Mouse (Mus musculus) ZHBTc4 (cell line): ENCODE results near the gene D630003M21Rik.
A peak's percentile ranks its signal among the peaks of the same experiment; 100 is the strongest.

Source experiments
- DNase-seq: peaks from one replicate; pipeline ENCODE4 v3.0.0-alpha.2; 2011; ENCODE audit warnings: low read depth, low spot score

The D630003M21Rik gene

GRCm38 (mm10) chr2:158166628-158167027 lies 62.4 kb downstream of the D630003M21Rik start:
- no peak for DNase-seq

GRCm38 (mm10) chr2:158165776-158166175 lies 63.2 kb downstream of the D630003M21Rik start:
- no peak for DNase-seq

- DNase-seq: no peak
Observed at GRCm38 (mm10) chr2:158163034-158163433, 66.0 kb downstream of the D630003M21Rik start.

GRCm38 (mm10) chr2:158161761-158162160 lies 67.3 kb downstream of the D630003M21Rik start:
- DNase-seq: no peak

GRCm38 (mm10) chr2:158159376-158160235 lies 69.4 kb downstream of the D630003M21Rik start:
- DNase-seq: peak; percentile 48

- DNase-seq: no peak
Observed at GRCm38 (mm10) chr2:158157654-158158053, 71.4 kb downstream of the D630003M21Rik start.

GRCm38 (mm10) chr2:158156487-158156886 lies 72.5 kb downstream of the D630003M21Rik start:
- no peak for DNase-seq

GRCm38 (mm10) chr2:158155615-158156014 lies 73.4 kb downstream of the D630003M21Rik start:
- DNase-seq: no peak

GRCm38 (mm10) chr2:158155101-158155500 lies 73.9 kb downstream of the D630003M21Rik start:
- peak; percentile 89 for DNase-seq

- peak; percentile 89 for DNase-seq
Observed at GRCm38 (mm10) chr2:158154641-158155040, 74.4 kb downstream of the D630003M21Rik start.

- peak; percentile 92 for DNase-seq
Observed at GRCm38 (mm10) chr2:158153728-158154343, 75.2 kb downstream of the D630003M21Rik start.

- DNase-seq: peak; percentile 92
Observed at GRCm38 (mm10) chr2:158152685-158153309, 76.2 kb downstream of the D630003M21Rik start.

GRCm38 (mm10) chr2:158151077-158151476 lies 77.9 kb downstream of the D630003M21Rik start:
- DNase-seq: peak; percentile 65

- DNase-seq: no peak
Observed at GRCm38 (mm10) chr2:158146971-158147370, 82.1 kb downstream of the D630003M21Rik start.

GRCm38 (mm10) chr2:158146223-158146622 lies 82.8 kb downstream of the D630003M21Rik start, which contains the start of gene Tgm2:
Tgm2 (minus strand) TSS chr2:158146436.
- DNase-seq: peak; percentile 90

GRCm38 (mm10) chr2:158145528-158146065 lies 83.4 kb downstream of the D630003M21Rik start:
- DNase-seq: no peak

- DNase-seq: no peak
Observed at GRCm38 (mm10) chr2:158144750-158145527, 84.1 kb downstream of the D630003M21Rik start.

GRCm38 (mm10) chr2:158144263-158144662 lies 84.8 kb downstream of the D630003M21Rik start:
- no peak for DNase-seq

GRCm38 (mm10) chr2:158143816-158144215 lies 85.2 kb downstream of the D630003M21Rik start:
- no peak for DNase-seq

GRCm38 (mm10) chr2:158142981-158143380 lies 86.0 kb downstream of the D630003M21Rik start:
- no peak for DNase-seq
